21 mouse cellular contexts compared by ENCODE assay signal in genomic region chr2:65391322-65391721, GRCm38 (mm10). TPM values are rescaled to one million over a fixed set of nuclear protein-coding genes. Genes with fewer than 3 reads are reported as not detected.
A peak's percentile ranks its signal among the peaks of the same experiment; 100 is the strongest.
DNase-seq lines count a peak whose midpoint lies in the region; ATAC-seq and TF ChIP-seq lines count a peak whose summit lies in the region.
"Had no signal": no experiment of that assay in that cellular context is flagged by ENCODE, and none has a peak within 500 bp of the region (broad histone marks: within the 10 kb centered on the region; RNA-seq: fewer than 3 reads in every experiment).

No protein-coding gene starts in this region.

- no peaks in the 10 kb centered on the region for H3K9me3 ChIP-seq in CH12.LX (replicated peaks; ENCODE audit: low read length)
- no peaks in the 10 kb centered on the region for H3K9me3 ChIP-seq in forebrain, embryonic 11.5 days (ENCODE audit: control insufficient read depth, low read length)
- H3K9me3 ChIP-seq: forebrain, embryonic 12.5 days; heart, embryonic 10.5 days; hindbrain, embryonic 15.5 days; liver, embryonic 15.5 days; midbrain, embryonic 12.5 days had no signal

- no peak overlapping the region for H3K4me3 ChIP-seq in CH12.LX (replicated peaks in 1 of 3; ENCODE audit: low read depth in 2 of 3, low read length in 2 of 3, poor library complexity in 1 of 3)
- H3K4me3 ChIP-seq in thymus, adult 2 months (ENCODE audit: control insufficient read depth, insufficient read depth, low read length) = no peak overlapping the region
- H3K4me3 ChIP-seq in forebrain, embryonic 11.5 days (ENCODE audit: low read depth, low read length) = no peak overlapping the region
- H3K4me3 ChIP-seq: forebrain, embryonic 12.5 days; heart, embryonic 10.5 days; hindbrain, embryonic 15.5 days; liver, embryonic 15.5 days; midbrain, embryonic 12.5 days; myocyte had no signal

- TF ChIP-seq CTCF in CH12.LX (conservative IDR thresholded peaks at IDR 0.05 in 1 of 2, IDR thresholded peaks at IDR 0.05 in 1 of 2; ENCODE audit: low read depth in 2 of 2, low read length in 2 of 2) = no peak
- TF ChIP-seq CTCF in thymus, adult 2 months (IDR thresholded peaks at IDR 0.05; ENCODE audit: borderline replicate concordance, control insufficient read depth, extremely low read depth, insufficient read depth, low read length, poor library complexity) = no peak

- TF ChIP-seq RAD21 in CH12.LX (IDR thresholded peaks at IDR 0.05; ENCODE audit: low read depth, low read length) = no peak

- no peaks in the 10 kb centered on the region for H3K79me2 ChIP-seq in CH12.LX (replicated peaks; ENCODE audit: control insufficient read depth, extremely low read depth, insufficient read depth, poor library complexity, severe bottlenecking)

- H3K27ac ChIP-seq in CH12.LX (ENCODE audit: insufficient read depth, low read depth) = no peak overlapping the region
- no peak overlapping the region for H3K27ac ChIP-seq in thymus, adult 2 months (ENCODE audit: control insufficient read depth, insufficient read depth, low read length)
- H3K27ac ChIP-seq in forebrain, embryonic 11.5 days (ENCODE audit: low read depth, low read length) = no peak overlapping the region
- H3K27ac ChIP-seq: forebrain, embryonic 12.5 days; heart, embryonic 10.5 days; hindbrain, embryonic 15.5 days; liver, embryonic 15.5 days; midbrain, embryonic 12.5 days had no signal

- no peak overlapping the region for H3K4me2 ChIP-seq in CH12.LX (ENCODE audit: insufficient read depth, low read depth, poor library complexity, severe bottlenecking)
- H3K4me2 ChIP-seq in forebrain, embryonic 11.5 days (ENCODE audit: low read depth, low read length, severe bottlenecking) = no peak overlapping the region
- H3K4me2 ChIP-seq: forebrain, embryonic 12.5 days; hindbrain, embryonic 15.5 days; liver, embryonic 15.5 days; midbrain, embryonic 12.5 days had no signal

- TF ChIP-seq EP300 in CH12.LX (IDR thresholded peaks at IDR 0.05; ENCODE audit: low read length) = no peak

- TF ChIP-seq POLR2A in CH12.LX (IDR thresholded peaks at IDR 0.05; ENCODE audit: low read depth, low read length) = no peak
- TF ChIP-seq POLR2A in thymus, adult 2 months (IDR thresholded peaks at IDR 0.05; ENCODE audit: control insufficient read depth, extremely low read depth, insufficient read depth, low read length, poor library complexity) = no peak

- H3K4me1 ChIP-seq in CH12.LX (ENCODE audit: control insufficient read depth in 1 of 2, insufficient read depth in 2 of 2) = peaks cover 0 to 3% of the 10 kb centered on the region in 2 experiments; a peak in 1 of 4 replicates
- no peaks in the 10 kb centered on the region; the same call in 1 of the 2 replicates for H3K4me1 ChIP-seq in thymus, adult 2 months (replicated peaks; ENCODE audit: control insufficient read depth, insufficient read depth, low read length)
- H3K4me1 ChIP-seq in forebrain, embryonic 11.5 days (replicated peaks; ENCODE audit: control insufficient read depth, insufficient read depth, low read length) = no peaks in the 10 kb centered on the region
- H3K4me1 ChIP-seq: forebrain, embryonic 12.5 days; heart, embryonic 10.5 days; hindbrain, embryonic 15.5 days; liver, embryonic 15.5 days; midbrain, embryonic 12.5 days had no signal

- H3K36me3 ChIP-seq in CH12.LX (replicated peaks in 1 of 2; ENCODE audit: control insufficient read depth in 1 of 2, insufficient read depth in 1 of 2, low read length in 1 of 2) = no peaks in the 10 kb centered on the region
- no peaks in the 10 kb centered on the region for H3K36me3 ChIP-seq in thymus, adult 2 months (ENCODE audit: control insufficient read depth, insufficient read depth, low read length)
- H3K36me3 ChIP-seq in forebrain, embryonic 11.5 days (ENCODE audit: control insufficient read depth, insufficient read depth, low read length) = no peaks in the 10 kb centered on the region
- H3K36me3 ChIP-seq: forebrain, embryonic 12.5 days; heart, embryonic 10.5 days; hindbrain, embryonic 15.5 days; liver, embryonic 15.5 days; midbrain, embryonic 12.5 days had no signal

- DNase-seq in B cell, adult 2 months = peak; percentile 38 to 48
- DNase-seq in CH12.LX (ENCODE audit: extremely low read depth) = peak; percentile 31
- peak; percentile 19 for DNase-seq in induced T-regulatory cell, adult 2 months (ENCODE audit: low read depth)
- peak; percentile 14 for DNase-seq in thymus, adult 2 months
- DNase-seq in right cerebral cortex, postnatal 14 days = no peak
- no peak for DNase-seq in adrenal gland, adult (ENCODE audit: inconsistent age in 2 of 2, low spot score in 1 of 2)
- DNase-seq in forebrain, embryonic 11.5 days (ENCODE audit: low spot score) = no peak
- no peak for DNase-seq in frontal cortex, postnatal 10 days (ENCODE audit: low spot score in 2 of 2)
- DNase-seq: adrenal gland, postnatal 36 days; cerebellum, adult 9-11 months; gastrocnemius, postnatal 25 days; heart, postnatal 14 days; kidney, adult 11 months; kidney, postnatal 10 days; lung, postnatal 10 days had no signal

- no peak overlapping the region for H3K9ac ChIP-seq in CH12.LX (ENCODE audit: insufficient read depth, low read depth)
- H3K9ac ChIP-seq in forebrain, embryonic 11.5 days (ENCODE audit: low read length) = no peak overlapping the region
- H3K9ac ChIP-seq: forebrain, embryonic 12.5 days; hindbrain, embryonic 15.5 days; liver, embryonic 15.5 days; midbrain, embryonic 12.5 days had no signal

- no peak for ATAC-seq in forebrain, embryonic 11.5 days (replicated peaks; ENCODE audit: low FRiP score)

- in situ Hi-C loops in CH12.LX (cut with MboI; ENCODE audit: low pct_ligation_motif_present, low pct_unique_long_range_greater_than_20kb, low sequenced_read_pairs) = no loop called here

- WGBS in thymus, adult 2 months = 47% methylated on average over 6 of the region's 6 CpGs
- WGBS in forebrain, embryonic 11.5 days = 86% methylated on average over 6 of the region's 6 CpGs

- H3K27me3 ChIP-seq in CH12.LX (replicated peaks) = no peaks in the 10 kb centered on the region
- no peaks in the 10 kb centered on the region for H3K27me3 ChIP-seq in thymus, adult 2 months (ENCODE audit: control insufficient read depth, insufficient read depth, low read length)
- no peaks in the 10 kb centered on the region for H3K27me3 ChIP-seq in forebrain, embryonic 11.5 days (ENCODE audit: control insufficient read depth, insufficient read depth, low read length)
- H3K27me3 ChIP-seq: forebrain, embryonic 12.5 days; hindbrain, embryonic 15.5 days; liver, embryonic 15.5 days; midbrain, embryonic 12.5 days had no signal

- dilution Hi-C loops in CH12.LX (cut with MboI; ENCODE audit: extremely low pct_ligation_motif_present, extremely low pct_unique_long_range_greater_than_20kb, low sequenced_read_pairs) = no loop called here

TF ChIP-seq in CH12.LX, 34 proteins besides CTCF, POLR2A, EP300 and RAD21:
- TF ChIP-seq MEF2A (IDR thresholded peaks at IDR 0.05; ENCODE audit: borderline replicate concordance, low read depth, low read length) (no peak), SMC3 (IDR thresholded peaks at IDR 0.05; ENCODE audit: low read depth, low read length) (no peak), ETS1 (conservative IDR thresholded peaks at IDR 0.05; ENCODE audit: low read depth, low read length) (no peak), IRF4 (IDR thresholded peaks at IDR 0.05; ENCODE audit: low read depth, low read length) (no peak), MAFK (IDR thresholded peaks at IDR 0.05; ENCODE audit: insufficient replicate concordance, low read length) (no peak), UBTF (IDR thresholded peaks at IDR 0.05; ENCODE audit: low read depth, low read length) (no peak), CHD1 (IDR thresholded peaks at IDR 0.05; ENCODE audit: low read depth, low read length) (no peak)

RNA-seq across cellular contexts. Expression of gene Slc38a11, which starts 27.5 kb away (rescaled TPM):
- total RNA-seq in CH12.LX (2012; rRNA removed) = not detected in 2 replicates
- total RNA-seq in CH12.LX (2014; rRNA removed) = not detected in 2 replicates
- not detected in 2 replicates for polyA plus RNA-seq in CH12.LX (2012; ENCODE audit: insufficient read length, low read depth)
- 0.15 TPM in 1 of 2 replicates, not detected in the other for polyA plus RNA-seq in thymus, adult 2 months (2012; rRNA removed)
- 0.75 and 1.2 TPM in 2 replicates for polyA plus RNA-seq in forebrain, embryonic 11.5 days (2014; fragmentation: Nextera tagmentation; extraction: Ambion mirVana)
- polyA plus RNA-seq: heart, embryonic 10.5 days; liver, embryonic 15.5 days; myocyte had no signal

Comparison
In these comparisons a context has a peak if more than half of its experiments do, and no peak if none do; other contexts are left out.
1. DNase-seq: peak in B cell, adult 2 months (2 of 2), CH12.LX (single experiment), induced T-regulatory cell, adult 2 months (single experiment) and thymus, adult 2 months (single experiment); none in right cerebral cortex, postnatal 14 days (single experiment), adrenal gland, adult (0 of 2), forebrain, embryonic 11.5 days (single experiment) and frontal cortex, postnatal 10 days (0 of 2).